Mouse (Mus musculus): Measurements from ENCODE around the gene Pik3r2. TPM values are rescaled to one million over a fixed set of nuclear protein-coding genes. Genes with fewer than 3 reads are reported as not detected.

Gene Pik3r2
- polyA plus RNA-seq, 1 experiment from 2014 or later: 28.0 TPM

DNA sequence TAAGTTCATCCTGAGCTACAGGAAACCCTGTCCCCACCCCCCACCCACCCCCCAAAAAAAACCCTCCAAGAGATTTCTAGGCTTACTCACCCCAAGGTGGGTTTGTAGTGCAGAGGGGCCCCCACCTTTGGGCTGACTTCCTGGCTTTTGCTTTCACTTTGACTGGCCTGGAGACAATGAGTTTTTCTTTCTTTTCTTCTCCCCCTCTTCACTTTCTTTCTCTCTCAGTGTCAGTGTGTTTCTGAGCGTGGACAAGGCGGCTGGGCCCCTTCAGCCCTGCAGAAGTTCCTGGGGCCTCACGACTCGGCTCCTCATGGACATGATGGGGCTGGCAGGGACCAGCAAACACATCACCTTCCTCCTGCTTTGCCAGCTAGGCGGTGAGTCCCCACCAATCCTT, 31.7 kb upstream of the Pik3r2 start, which contains the start of gene Il12rb1:
TSS of gene Il12rb1 (plus strand) at position 211 of the 400 bp plus-strand sequence.
- no peak within 1 kb of the TSS for H3K4me2 ChIP-seq (replicated peaks; ENCODE audit: low read depth, low read length)
- TF ChIP-seq EP300 (IDR thresholded peaks at IDR 0.05) (no peak), CTCF (IDR thresholded peaks at IDR 0.05) (no peak)
- no peak for DNase-seq (ENCODE audit: low spot score)
- no peak within 1 kb of the TSS for H3K9ac ChIP-seq (replicated peaks; ENCODE audit: low read depth)
- H3K27ac ChIP-seq (ENCODE audit: low read length): no peak within 1 kb of the TSS
- WGBS: 66% methylated on average over 5 of the region's 5 CpGs
- no peak within 1 kb of the TSS for H3K4me3 ChIP-seq (ENCODE audit: low read depth, low read length)
- no peaks in the 10 kb centered on the region for H3K36me3 ChIP-seq (ENCODE audit: insufficient read depth, low read length)
- 0 out of 2 replicates have a peak, but pooled peaks cover 7% of the 10 kb centered on the region for H3K27me3 ChIP-seq (replicated peaks; ENCODE audit: insufficient read depth, low read length)
- no peak for ATAC-seq
- no peaks in the 10 kb centered on the region for H3K9me3 ChIP-seq (ENCODE audit: low read length)
- peaks cover 3% of the 10 kb centered on the region; the same call in 1 of the 2 replicates for H3K4me1 ChIP-seq (ENCODE audit: insufficient read depth, low read depth, low read length)

DNA sequence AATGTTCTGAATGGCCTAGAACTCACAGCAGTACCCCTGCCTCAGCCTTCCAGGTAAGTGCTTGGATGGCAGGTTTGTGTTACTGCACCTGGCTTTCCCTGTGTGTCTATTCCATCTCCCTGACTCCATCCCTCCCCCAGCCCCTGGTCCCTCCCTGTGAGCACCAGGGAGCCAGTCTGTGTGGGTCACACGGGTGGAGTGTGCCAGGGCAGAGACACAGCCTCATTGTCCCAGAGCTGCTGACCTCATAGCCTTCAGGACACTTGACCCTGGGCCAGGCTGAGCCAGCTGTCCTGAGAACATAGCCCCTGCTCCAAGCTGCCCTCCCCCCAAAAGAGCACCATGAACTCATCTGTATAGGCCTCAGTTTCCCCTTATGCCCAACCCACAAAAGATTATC, 30.8 kb upstream of the Pik3r2 start:
- H3K36me3 ChIP-seq (ENCODE audit: insufficient read depth, low read length): no peaks in the 10 kb centered on the region
- H3K27ac ChIP-seq (ENCODE audit: low read length): no peak overlapping the region
- no peak overlapping the region for H3K4me2 ChIP-seq (replicated peaks; ENCODE audit: low read depth, low read length)
- DNase-seq (ENCODE audit: low spot score): no peak
- H3K9ac ChIP-seq (replicated peaks; ENCODE audit: low read depth): no peak overlapping the region
- TF ChIP-seq EP300 (IDR thresholded peaks at IDR 0.05): no peak
- no peak for TF ChIP-seq CTCF (IDR thresholded peaks at IDR 0.05)
- 0 out of 2 replicates have a peak, but pooled peaks cover 10% of the 10 kb centered on the region for H3K27me3 ChIP-seq (replicated peaks; ENCODE audit: insufficient read depth, low read length)
- ATAC-seq: no peak
- no peak overlapping the region for H3K4me3 ChIP-seq (ENCODE audit: low read depth, low read length)
- no peaks in the 10 kb centered on the region for H3K9me3 ChIP-seq (ENCODE audit: low read length)
- 46% methylated on average over 1 of the region's 1 CpGs for WGBS
- peaks cover 3% of the 10 kb centered on the region; the same call in 1 of the 2 replicates for H3K4me1 ChIP-seq (ENCODE audit: insufficient read depth, low read depth, low read length)

DNA sequence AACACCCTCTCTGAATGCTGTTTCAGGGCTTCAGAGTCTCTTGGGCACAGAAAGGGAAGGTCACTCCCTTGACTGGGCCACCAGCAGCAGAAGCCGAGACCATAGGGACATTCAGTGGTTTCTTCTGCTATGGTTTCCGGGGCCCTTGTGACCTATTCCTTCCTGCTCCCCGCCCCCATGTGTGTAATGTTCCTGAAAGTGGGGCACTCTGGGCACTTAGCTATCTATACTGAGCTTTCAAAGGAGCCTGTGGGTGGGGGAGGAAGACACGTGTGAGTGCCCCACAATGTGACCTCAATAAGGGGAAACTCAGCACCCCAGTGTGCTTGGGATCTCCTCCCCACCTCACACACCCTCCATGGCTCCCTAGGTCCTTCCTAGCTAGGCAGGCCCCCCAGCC, 30.0 kb upstream of the Pik3r2 start:
- Histone ChIP-seq H3K27me3 (replicated peaks; ENCODE audit: insufficient read depth, low read length) (0 out of 2 replicates have a peak, but pooled peaks cover 10% of the 10 kb centered on the region), H3K27ac (ENCODE audit: low read length) (no peak overlapping the region), H3K36me3 (ENCODE audit: insufficient read depth, low read length) (no peaks in the 10 kb centered on the region), H3K9me3 (ENCODE audit: low read length) (no peaks in the 10 kb centered on the region), H3K9ac (replicated peaks; ENCODE audit: low read depth) (no peak overlapping the region), H3K4me1 (ENCODE audit: insufficient read depth, low read depth, low read length) (peaks cover 3% of the 10 kb centered on the region; the same call in 1 of the 2 replicates), H3K4me3 (ENCODE audit: low read depth, low read length) (no peak overlapping the region), H3K4me2 (replicated peaks; ENCODE audit: low read depth, low read length) (no peak overlapping the region)
- no peak for TF ChIP-seq CTCF (IDR thresholded peaks at IDR 0.05)
- no peak for TF ChIP-seq EP300 (IDR thresholded peaks at IDR 0.05)
- peak; percentile 50 for DNase-seq (ENCODE audit: low spot score)
- no peak for ATAC-seq
- WGBS: 51% methylated on average over 4 of the region's 4 CpGs

DNA sequence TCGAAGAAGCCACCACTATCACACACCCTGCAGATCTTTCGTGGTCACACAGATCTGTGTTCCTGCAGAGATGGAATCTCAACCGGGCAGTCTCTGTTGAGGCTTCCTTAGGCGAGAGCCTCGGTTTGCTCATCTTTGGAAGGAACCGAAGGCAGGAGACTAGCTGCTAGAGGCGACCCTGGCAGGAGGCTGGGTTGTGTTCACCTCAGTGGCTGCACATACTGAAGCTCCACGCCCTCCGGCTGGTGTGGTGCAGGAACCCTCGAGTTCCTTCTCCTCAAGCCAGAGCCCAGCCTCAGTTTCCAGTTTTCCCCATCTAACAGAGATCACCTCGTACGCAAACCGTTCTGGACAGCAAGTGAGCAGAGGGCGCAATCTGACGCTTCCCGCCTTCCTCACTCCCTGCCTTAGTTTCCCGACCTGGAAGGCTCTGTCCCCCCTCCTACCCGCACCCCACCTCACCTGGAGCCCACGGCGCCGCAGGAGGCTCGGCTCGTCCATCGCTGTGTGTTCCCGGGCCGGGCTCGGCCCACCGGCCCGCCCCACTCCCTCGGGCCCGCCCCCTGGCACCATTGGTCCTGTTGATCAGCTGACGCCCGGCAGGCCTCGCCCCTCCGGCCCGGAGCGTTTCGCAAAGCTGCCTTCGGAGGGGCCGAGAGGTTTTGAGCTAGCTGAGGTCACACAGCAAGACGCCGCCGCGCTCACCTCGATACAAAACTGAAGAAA, 28.1 kb upstream of the Pik3r2 start, which contains the start of gene Mast3:
TSS of gene Mast3 (minus strand) at position 574 of the 726 bp plus-strand sequence.
- H3K4me2 ChIP-seq (replicated peaks; ENCODE audit: low read depth, low read length): peak within 1 kb of the TSS; percentile 85
- H3K27ac ChIP-seq (ENCODE audit: low read length): 0 out of 2 replicates have a peak within 1 kb of the TSS, but pooled peaks have one; percentile 3
- TF ChIP-seq EP300 (IDR thresholded peaks at IDR 0.05) (no peak), CTCF (IDR thresholded peaks at IDR 0.05) (no peak)
- peak within 1 kb of the TSS; percentile 38; the same call in 1 of the 2 replicates for H3K9ac ChIP-seq (replicated peaks; ENCODE audit: low read depth)
- peak; percentile 95 for DNase-seq (ENCODE audit: low spot score)
- H3K4me1 ChIP-seq (ENCODE audit: insufficient read depth, low read depth, low read length): peaks cover 3% of the 10 kb centered on the region; the same call in 1 of the 2 replicates
- no peaks in the 10 kb centered on the region for H3K36me3 ChIP-seq (ENCODE audit: insufficient read depth, low read length)
- H3K4me3 ChIP-seq (ENCODE audit: low read depth, low read length): peak within 1 kb of the TSS; percentile 47
- H3K9me3 ChIP-seq (ENCODE audit: low read length): no peaks in the 10 kb centered on the region
- WGBS: under 1% methylated on average over 45 of the region's 45 CpGs
- peaks cover 11% of the 10 kb centered on the region; the same call in 1 of the 2 replicates for H3K27me3 ChIP-seq (replicated peaks; ENCODE audit: insufficient read depth, low read length)
- ATAC-seq: peak; percentile 96

DNA sequence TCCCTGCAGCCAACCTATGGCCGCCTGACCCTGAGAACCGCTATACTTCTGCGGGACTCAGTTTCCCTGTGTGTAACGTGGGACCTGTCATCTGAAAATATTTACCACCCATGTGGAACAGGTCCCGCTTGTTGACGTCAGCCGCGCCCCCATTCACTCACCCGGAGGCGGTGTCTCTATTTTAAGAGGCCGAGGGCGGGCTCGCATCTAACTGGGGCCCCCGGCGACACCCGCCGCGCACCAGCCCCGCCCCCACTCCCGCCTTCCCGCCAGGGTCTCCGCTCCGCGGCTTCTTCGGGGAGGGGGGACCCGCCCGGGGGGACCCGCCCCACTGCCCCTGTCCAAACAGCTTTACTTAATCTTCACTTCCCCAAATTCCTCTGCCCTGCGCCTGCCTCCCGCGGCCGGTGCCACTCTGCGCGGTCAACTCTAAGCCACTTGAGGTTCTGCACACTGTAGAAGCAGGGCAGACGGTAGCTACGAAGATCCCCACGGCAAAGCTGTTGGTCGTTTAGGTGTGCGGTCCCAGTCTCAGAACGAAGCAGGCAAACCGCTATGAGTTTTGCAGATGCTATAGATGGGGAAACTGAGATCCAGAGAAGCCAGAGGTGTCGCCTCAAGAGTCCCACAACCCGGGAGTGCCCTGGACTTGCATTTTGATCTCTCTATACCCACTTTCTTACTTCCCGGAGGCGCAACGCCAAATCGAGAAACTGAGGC, 27.4 kb upstream of the Pik3r2 start:
- Histone ChIP-seq H3K4me1 (ENCODE audit: insufficient read depth, low read depth, low read length) (peaks cover 3% of the 10 kb centered on the region; the same call in 1 of the 2 replicates), H3K4me2 (replicated peaks; ENCODE audit: low read depth, low read length) (peak overlapping the region; percentile 85), H3K9me3 (ENCODE audit: low read length) (no peaks in the 10 kb centered on the region), H3K4me3 (ENCODE audit: low read depth, low read length) (peak overlapping the region; percentile 47), H3K9ac (replicated peaks; ENCODE audit: low read depth) (peak overlapping the region; percentile 38; the same call in 1 of the 2 replicates), H3K27me3 (replicated peaks; ENCODE audit: insufficient read depth, low read length) (peaks cover 16% of the 10 kb centered on the region; the same call in 1 of the 2 replicates), H3K27ac (ENCODE audit: low read length) (0 out of 2 replicates have a peak overlapping the region, but pooled peaks have one; percentile 3), H3K36me3 (ENCODE audit: insufficient read depth, low read length) (no peaks in the 10 kb centered on the region)
- WGBS: 2% methylated on average over 42 of the region's 47 CpGs
- DNase-seq (ENCODE audit: low spot score): peak; percentile 64
- ATAC-seq: peak; percentile 39
- TF ChIP-seq CTCF (IDR thresholded peaks at IDR 0.05) (no peak), EP300 (IDR thresholded peaks at IDR 0.05) (no peak)

Measured in lung, postnatal 0 days (tissue).